Mouse (Mus musculus) erythroblast, embryonic 14.5 days (primary cell): Measurements from ENCODE around the gene Slc16a12.

Experiments used
- GATA1 ChIP-seq: IDR thresholded peaks from 2 replicates; pipeline ENCODE4 v1.6.1; 2012; ENCODE audit warnings: low read length, inconsistent platforms, mixed read lengths
- TAL1 ChIP-seq: IDR thresholded peaks from 3 replicates; pipeline ENCODE4 v1.6.1; 2012; ENCODE audit warnings: low read length, inconsistent platforms, mixed read lengths

GRCm38 (mm10) chr19:34756561-34757240, 9.6 kb upstream of the Slc16a12 start:
- TF ChIP-seq TAL1 (no peak), GATA1 (no peak)
